Mouse (Mus musculus) embryo, embryonic 10.5 days (tissue): ENCODE measurements at regions not wholly inside any gene's neighbourhood (a gene's known extent, or its start where the extent isn't known, plus 50 kb on each side); places are given as distances from the start of the nearest gene placed in this dataset.
A peak's percentile ranks its signal among the peaks of the same experiment; 100 is the strongest.

Experiments used
- DNase-seq: peaks from one replicate; pipeline ENCODE4 v3.0.0-alpha.2; 2015; ENCODE audit warnings: low spot score

- DNase-seq, result no peak
Measured at GRCm38 (mm10) chr3:27815201-27815695, 80.9 kb downstream of the Tmem212 start.

GRCm38 (mm10) chr3:27804271-27804670 lies 91.9 kb downstream of the Tmem212 start:
- no peak for DNase-seq

- DNase-seq, result no peak
Measured at GRCm38 (mm10) chr3:27791633-27791951, 80.5 kb upstream of the Fndc3b start.

- DNase-seq, result no peak
Measured at GRCm38 (mm10) chr3:27790932-27791632, 80.0 kb upstream of the Fndc3b start.

DNA sequence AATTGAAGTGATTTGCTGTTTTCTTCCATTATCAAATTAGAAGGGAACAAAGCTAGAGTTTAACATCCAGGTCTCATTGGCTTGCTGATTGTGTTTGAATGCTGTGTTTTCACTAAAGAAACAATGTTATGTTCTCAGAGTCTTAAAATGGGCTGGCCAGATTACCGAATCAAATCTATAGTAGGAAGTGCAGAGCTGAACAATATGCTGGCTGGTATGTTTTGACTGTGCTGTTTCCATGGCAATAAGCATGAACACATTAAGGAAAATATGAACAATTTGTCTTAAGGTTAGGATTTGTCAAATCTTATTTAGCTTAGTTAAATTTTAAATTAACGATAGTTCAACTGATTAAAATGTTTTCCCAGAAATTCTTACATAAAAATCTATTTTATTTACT lies 72.8 kb upstream of the Fndc3b start:
- DNase-seq, result no peak

DNA sequence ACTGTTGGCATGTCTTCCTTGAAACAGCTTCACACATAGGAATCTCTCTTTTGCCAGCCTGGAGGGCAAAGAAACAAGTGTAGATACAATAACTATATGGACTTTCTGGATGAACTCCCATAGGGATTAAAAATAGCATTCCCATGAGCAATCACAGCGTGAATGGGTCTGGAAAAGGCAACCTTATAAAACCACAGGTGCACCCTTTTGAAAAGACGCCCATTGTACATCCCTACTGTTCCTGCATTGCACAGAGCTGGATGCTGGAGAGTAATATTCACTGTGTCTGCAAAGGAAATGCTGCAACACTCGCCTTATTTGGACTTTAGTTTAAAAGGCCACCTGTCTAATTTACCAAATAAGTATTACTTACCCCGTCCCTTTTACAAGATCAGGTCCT lies 72.4 kb upstream of the Fndc3b start:
- no peak for DNase-seq

DNA sequence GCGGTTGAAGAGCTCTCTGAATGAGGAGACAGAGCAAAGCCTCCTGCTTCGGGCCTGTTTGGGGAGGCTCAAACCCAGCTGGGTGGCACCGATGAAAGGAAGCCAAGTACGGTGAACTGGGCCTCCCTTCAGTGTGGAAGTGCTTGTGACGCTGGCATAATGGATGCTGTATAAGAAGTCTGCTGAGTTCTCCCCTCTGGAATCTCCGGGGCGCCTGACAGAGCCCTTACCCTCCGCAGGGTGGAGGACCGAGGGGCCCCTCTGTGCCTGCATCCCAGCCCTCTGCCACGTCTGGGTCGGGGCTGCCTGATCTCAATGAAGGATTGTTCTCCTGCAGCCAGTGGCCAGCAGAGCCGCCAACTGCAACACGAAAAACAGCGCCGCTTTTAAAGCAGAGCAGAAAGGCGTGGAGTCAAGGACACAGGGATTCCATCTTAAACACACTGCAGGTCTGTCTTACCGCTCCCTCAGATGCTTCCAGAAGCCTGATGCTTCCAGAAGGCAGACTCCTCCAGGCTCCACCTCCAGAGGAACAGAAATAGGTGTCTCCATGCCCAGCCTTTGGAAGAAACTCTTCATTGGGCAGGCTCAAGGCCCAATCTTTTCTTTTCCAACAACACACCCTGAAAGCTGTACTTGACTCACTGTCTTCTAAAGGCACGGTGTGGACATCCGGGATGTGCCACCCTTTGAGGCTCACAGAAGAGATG lies 71.1 kb upstream of the Fndc3b start:
- peak; percentile 49 for DNase-seq

- peak; percentile 36 for DNase-seq
Measured at GRCm38 (mm10) chr3:27779892-27780291, 68.8 kb upstream of the Fndc3b start.

DNA sequence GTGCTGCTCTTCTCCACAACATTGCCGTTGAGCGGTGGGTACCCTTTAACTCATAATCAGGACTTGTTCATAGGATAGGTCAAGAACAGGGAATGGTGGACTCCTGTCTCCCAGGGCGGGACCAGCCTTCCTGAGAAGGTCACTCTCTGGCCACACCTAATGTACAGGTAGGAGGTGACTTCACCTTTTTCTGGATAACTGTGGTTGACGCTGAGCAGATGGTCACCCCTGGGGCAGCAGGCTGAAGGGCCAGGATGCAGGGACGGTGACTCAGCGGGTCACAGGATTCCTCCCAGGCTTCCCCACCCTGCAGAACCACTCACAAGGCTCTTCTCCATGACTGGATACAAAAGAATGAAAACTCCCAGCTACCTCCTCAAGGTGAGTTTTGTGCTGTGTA lies 66.6 kb upstream of the Fndc3b start:
- no peak for DNase-seq

GRCm38 (mm10) chr3:27773176-27773575 lies 62.1 kb upstream of the Fndc3b start:
- no peak for DNase-seq

DNA sequence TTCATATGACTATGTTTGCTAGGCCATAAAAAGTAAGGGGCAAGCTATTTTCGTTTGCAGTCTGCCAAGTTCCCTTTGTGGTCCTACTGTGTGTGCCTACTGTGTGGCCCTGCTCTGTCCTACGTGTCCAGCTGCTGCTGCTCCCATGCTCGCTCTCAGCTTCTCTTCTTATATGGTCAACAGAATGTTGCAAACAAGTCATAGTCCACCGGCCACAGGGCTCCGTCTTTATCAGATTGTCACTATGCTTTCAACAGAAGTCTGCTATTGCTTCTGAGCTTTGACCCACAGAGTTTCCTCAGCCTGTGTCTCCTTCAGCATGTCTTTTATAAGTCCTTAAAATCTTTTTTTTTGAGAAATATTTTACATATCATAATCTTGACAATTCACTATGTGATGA lies 58.3 kb upstream of the Fndc3b start:
- no peak for DNase-seq

GRCm38 (mm10) chr3:27767188-27767587 lies 56.1 kb upstream of the Fndc3b start:
- DNase-seq, result no peak

- no peak for DNase-seq
Measured at GRCm38 (mm10) chr3:27766421-27766820, 55.3 kb upstream of the Fndc3b start.

DNA sequence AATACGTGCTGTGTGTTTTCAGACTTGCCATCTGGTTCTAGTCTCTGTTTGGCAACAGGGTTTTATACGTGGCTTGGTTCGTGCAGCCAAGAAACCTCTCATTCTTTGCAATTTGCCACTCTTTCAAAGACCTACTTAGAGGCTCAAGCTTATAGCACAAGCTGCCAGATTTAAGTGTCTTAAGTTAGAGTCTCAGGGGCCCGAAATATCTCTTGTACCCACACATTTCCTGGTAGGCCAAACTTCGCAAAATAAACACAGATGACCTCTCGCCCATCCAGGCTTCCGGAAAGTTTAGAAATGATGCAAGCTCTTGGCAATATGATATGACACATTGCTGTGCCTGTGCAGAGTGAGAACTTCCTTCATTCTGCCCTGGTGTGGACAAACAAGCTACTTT lies 54.8 kb upstream of the Fndc3b start:
- DNase-seq, result no peak

GRCm38 (mm10) chr3:27764556-27764955 lies 53.4 kb upstream of the Fndc3b start:
- no peak for DNase-seq

DNA sequence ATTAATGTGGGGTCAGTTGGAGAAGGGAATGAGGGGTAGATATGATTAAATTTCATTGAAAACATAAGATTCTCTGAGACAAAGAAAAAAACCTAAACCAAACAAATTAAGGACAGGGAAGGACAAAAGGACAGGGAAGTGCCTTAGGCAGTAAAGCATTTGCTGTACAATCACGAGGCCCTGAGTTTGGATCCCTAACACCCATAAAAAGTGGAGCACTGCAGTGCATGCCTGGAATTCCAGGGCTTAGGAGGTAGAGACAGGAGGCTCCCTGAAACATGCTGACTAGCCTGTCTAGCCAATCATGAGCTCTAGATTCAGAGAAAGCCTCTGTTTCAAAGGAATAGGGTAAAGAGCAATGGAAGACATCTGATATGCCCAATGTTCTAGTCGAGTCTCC lies 49.9 kb upstream of the Fndc3b start:
- no peak for DNase-seq
